Mouse (Mus musculus) liver (tissue): Measurements from ENCODE around the gene Zfp110.

ENCODE experiments used
- DNase-seq: peaks from one replicate; pipeline ENCODE4 v3.0.0-alpha.2; 2020; ENCODE audit warnings: mixed read lengths

Zfp110 gene

GRCm38 (mm10) chr7:12897655-12898410 lies 63.3 kb downstream of the Zfp110 start, which contains the start of gene Zscan22:
Gene Zscan22 (plus strand): TSS chr7:12897815.
- DNase-seq = peak; percentile 87
